Mouse (Mus musculus): Measurements from ENCODE around the gene Samd9l. TPM values are rescaled to one million over a fixed set of nuclear protein-coding genes. Genes with fewer than 3 reads are reported as not detected.
"Not testable (repeated sequence)": the region's sequence is repeated elsewhere in the genome, so short reads cannot be mapped to it uniquely, and the experiment has no call there.

The Samd9l gene
- polyA plus RNA-seq, 1 experiment, result 93.7 TPM

- no peak for TF ChIP-seq POLR2A (IDR thresholded peaks at IDR 0.05; ENCODE audit: borderline replicate concordance, low read depth, low read length)
- TF ChIP-seq CTCF (IDR thresholded peaks at IDR 0.05; ENCODE audit: low read depth, low read length), result no peak
- Histone ChIP-seq H3K4me3 (ENCODE audit: insufficient read depth, low read length) (no peak overlapping the region), H3K4me1 (ENCODE audit: control insufficient read depth, insufficient read depth, low read length) (peaks cover 5% of the 10 kb centered on the region), H3K27ac (ENCODE audit: insufficient read depth, low read depth, low read length) (no peak overlapping the region)
Measured at GRCm38 (mm10) chr6:3389995-3390394, 9.4 kb downstream of the Samd9l start.

- H3K27ac ChIP-seq (ENCODE audit: insufficient read depth, low read depth, low read length), result no peak overlapping the region
- TF ChIP-seq CTCF (IDR thresholded peaks at IDR 0.05; ENCODE audit: low read depth, low read length) (no peak), POLR2A (IDR thresholded peaks at IDR 0.05; ENCODE audit: borderline replicate concordance, low read depth, low read length) (no peak)
- no peak overlapping the region for H3K4me3 ChIP-seq (ENCODE audit: insufficient read depth, low read length)
- peaks cover 8% of the 10 kb centered on the region for H3K4me1 ChIP-seq (ENCODE audit: control insufficient read depth, insufficient read depth, low read length)
Measured at GRCm38 (mm10) chr6:3386565-3386964, 12.8 kb downstream of the Samd9l start.

GRCm38 (mm10) chr6:3384816-3385215 lies 14.6 kb downstream of the Samd9l start:
- not testable (repeated sequence) for H3K4me1 ChIP-seq (ENCODE audit: control insufficient read depth, insufficient read depth, low read length); H3K4me3 ChIP-seq (ENCODE audit: insufficient read depth, low read length); H3K27ac ChIP-seq (ENCODE audit: insufficient read depth, low read depth, low read length)

- H3K4me1 ChIP-seq (ENCODE audit: control insufficient read depth, insufficient read depth, low read length); H3K27ac ChIP-seq (ENCODE audit: insufficient read depth, low read depth, low read length); H3K4me3 ChIP-seq (ENCODE audit: insufficient read depth, low read length): not testable (repeated sequence)
Measured at GRCm38 (mm10) chr6:3384115-3384791, 15.1 kb downstream of the Samd9l start.

GRCm38 (mm10) chr6:3379146-3379545 lies 20.2 kb downstream of the Samd9l start:
- Histone ChIP-seq H3K4me1 (ENCODE audit: control insufficient read depth, insufficient read depth, low read length) (peaks cover 2% of the 10 kb centered on the region; the same call in 1 of the 2 replicates), H3K27ac (ENCODE audit: insufficient read depth, low read depth, low read length) (no peak overlapping the region), H3K4me3 (ENCODE audit: insufficient read depth, low read length) (no peak overlapping the region)
- TF ChIP-seq POLR2A (IDR thresholded peaks at IDR 0.05; ENCODE audit: borderline replicate concordance, low read depth, low read length) (no peak), CTCF (IDR thresholded peaks at IDR 0.05; ENCODE audit: low read depth, low read length) (no peak)

GRCm38 (mm10) chr6:3376687-3377086 lies 22.7 kb downstream of the Samd9l start:
- no peak overlapping the region for H3K4me3 ChIP-seq (ENCODE audit: insufficient read depth, low read length)
- H3K27ac ChIP-seq (ENCODE audit: insufficient read depth, low read depth, low read length), result no peak overlapping the region
- TF ChIP-seq CTCF (IDR thresholded peaks at IDR 0.05; ENCODE audit: low read depth, low read length), result no peak
- TF ChIP-seq POLR2A (IDR thresholded peaks at IDR 0.05; ENCODE audit: borderline replicate concordance, low read depth, low read length), result no peak
- no peaks in the 10 kb centered on the region for H3K4me1 ChIP-seq (ENCODE audit: control insufficient read depth, insufficient read depth, low read length)

GRCm38 (mm10) chr6:3369527-3369926 lies 29.8 kb downstream of the Samd9l start:
- Histone ChIP-seq H3K4me1 (ENCODE audit: control insufficient read depth, insufficient read depth, low read length) (no peaks in the 10 kb centered on the region), H3K27ac (ENCODE audit: insufficient read depth, low read depth, low read length) (no peak overlapping the region), H3K4me3 (ENCODE audit: insufficient read depth, low read length) (no peak overlapping the region)
- TF ChIP-seq POLR2A (IDR thresholded peaks at IDR 0.05; ENCODE audit: borderline replicate concordance, low read depth, low read length) (no peak), CTCF (IDR thresholded peaks at IDR 0.05; ENCODE audit: low read depth, low read length) (no peak)

GRCm38 (mm10) chr6:3365609-3366008 lies 33.8 kb downstream of the Samd9l start:
- H3K4me1 ChIP-seq (ENCODE audit: control insufficient read depth, insufficient read depth, low read length); H3K4me3 ChIP-seq (ENCODE audit: insufficient read depth, low read length); H3K27ac ChIP-seq (ENCODE audit: insufficient read depth, low read depth, low read length): not testable (repeated sequence)

GRCm38 (mm10) chr6:3345924-3346597 lies 53.3 kb downstream of the Samd9l start:
- H3K27ac ChIP-seq (ENCODE audit: insufficient read depth, low read depth, low read length); H3K4me3 ChIP-seq (ENCODE audit: insufficient read depth, low read length); H3K4me1 ChIP-seq (ENCODE audit: control insufficient read depth, insufficient read depth, low read length): not testable (repeated sequence)

- H3K4me1 ChIP-seq (ENCODE audit: control insufficient read depth, insufficient read depth, low read length); H3K27ac ChIP-seq (ENCODE audit: insufficient read depth, low read depth, low read length): not testable (repeated sequence)
- H3K4me3 ChIP-seq (ENCODE audit: insufficient read depth, low read length), result peak overlapping the region; percentile 44
Measured at GRCm38 (mm10) chr6:3345043-3345639, 54.2 kb downstream of the Samd9l start.

- H3K4me3 ChIP-seq (ENCODE audit: insufficient read depth, low read length), result peak overlapping the region; percentile 54
- not testable (repeated sequence) for H3K4me1 ChIP-seq (ENCODE audit: control insufficient read depth, insufficient read depth, low read length); H3K27ac ChIP-seq (ENCODE audit: insufficient read depth, low read depth, low read length)
Measured at GRCm38 (mm10) chr6:3343603-3344247, 55.6 kb downstream of the Samd9l start.
